Mouse (Mus musculus) ES-E14 (cell line): Measurements from ENCODE around the gene Aoah. TPM values are rescaled to one million over a fixed set of nuclear protein-coding genes. Genes with fewer than 3 reads are reported as not detected.

Experiments used
- DNase-seq: peaks from one replicate; pipeline ENCODE4 v3.0.0-alpha.2; 2013; ENCODE audit warnings: low read depth, low spot score
- H3K27ac ChIP-seq: 2 replicates; pipeline ENCODE4 v1.5.1; 2012; ENCODE audit warnings: low read depth, mild to moderate bottlenecking, low read length, moderate library complexity, mixed read lengths; ENCODE audit not compliant: poor library complexity, insufficient read depth, severe bottlenecking
- H3K36me3 ChIP-seq: 2 replicates; pipeline ENCODE4 v1.6.1; 2012; ENCODE audit warnings: mild to moderate bottlenecking, low read length, moderate library complexity, mixed read lengths; ENCODE audit not compliant: control insufficient read depth, poor library complexity, insufficient read depth, severe bottlenecking
- H3K4me1 ChIP-seq, 2 experiments: fragments of 150-350 bp in 1 of 2; sonication (generic) in 1 of 2; 2 replicates each; pipeline ENCODE4 v1.6.1; 2012; ENCODE audit warnings: low read length in 2 of 2, mild to moderate bottlenecking in 1 of 2, mixed read lengths in 1 of 2; ENCODE audit not compliant: control insufficient read depth in 2 of 2, insufficient read depth in 2 of 2, poor library complexity in 1 of 2
- H3K4me3 ChIP-seq, 2 experiments: fragments of 150-350 bp in 1 of 2; sonication (generic) in 1 of 2; 2 replicates each; pipeline ENCODE4 v1.5.1; 2012; ENCODE audit warnings: low read length in 2 of 2, low read depth in 1 of 2, mild to moderate bottlenecking in 1 of 2, mixed read lengths in 1 of 2; ENCODE audit not compliant: insufficient read depth in 1 of 2, poor library complexity in 1 of 2, severe bottlenecking in 1 of 2
- H3K9ac ChIP-seq: 2 replicates; pipeline ENCODE4 v1.6.1; 2012; ENCODE audit warnings: low read depth, mild to moderate bottlenecking, low read length, mixed read lengths; ENCODE audit not compliant: poor library complexity, insufficient read depth, severe bottlenecking
- H3K9me3 ChIP-seq: fragments of 150-350 bp; sonication (generic); 2 replicates; pipeline ENCODE4 v1.6.1; 2012; ENCODE audit warnings: low read depth, mild to moderate bottlenecking, low read length; ENCODE audit not compliant: control insufficient read depth, insufficient read depth
- CHD2 ChIP-seq: IDR thresholded peaks from 2 replicates; pipeline ENCODE4 v1.6.1; 2014; ENCODE audit warnings: mild to moderate bottlenecking, low read depth, low read length, inconsistent platforms
- HCFC1 ChIP-seq: IDR thresholded peaks from 2 replicates; pipeline ENCODE4 v1.6.1; 2012; ENCODE audit warnings: low read length, inconsistent platforms, borderline replicate concordance; ENCODE audit not compliant: insufficient read depth
- MAFK ChIP-seq: IDR thresholded peaks from 2 replicates; pipeline ENCODE4 v1.6.1; 2014; ENCODE audit warnings: mild to moderate bottlenecking, low read depth, low read length, inconsistent platforms; ENCODE audit not compliant: insufficient read depth
- ZC3H11A ChIP-seq: IDR thresholded peaks from 2 replicates; pipeline ENCODE4 v1.6.1; 2012; ENCODE audit warnings: low read depth, mild to moderate bottlenecking, inconsistent platforms, low read length, borderline replicate concordance
- ZNF384 ChIP-seq: IDR thresholded peaks from 2 replicates; pipeline ENCODE4 v1.6.1; 2012; ENCODE audit warnings: low read depth, low read length, inconsistent platforms
- in situ Hi-C, 2 experiments: fragments of 600-800 bp; cut with MboI; formaldehyde crosslinking; loops; one replicate each; pipeline ENCODE4 v1.15.1; 2025; ENCODE audit warnings: low sequenced_read_pairs in 2 of 2, inconsistent platforms in 1 of 2; ENCODE audit not compliant: unreplicated experiment in 2 of 2
- total RNA-seq: library from RNA; depleted of rRNA; stranded (reverse); fragments of 300-350 nt; gene quantifications from 2 replicates; pipeline ENCODE4 v1.2.3, GENCODE M21; 2012

Aoah gene
- total RNA-seq, 1 experiment: 3.3 TPM

GRCm38 (mm10) chr13:21050118-21050517, 256.2 kb downstream of the Aoah start:
- TF ChIP-seq ZC3H11A: no peak
- TF ChIP-seq ZNF384: no peak
- no peak for TF ChIP-seq CHD2
- no peak for TF ChIP-seq MAFK
- Histone ChIP-seq H3K27ac (no peak overlapping the region), H3K9me3 (no peaks in the 10 kb centered on the region), H3K36me3 (no peaks in the 10 kb centered on the region), H3K9ac (no peak overlapping the region), H3K4me3 (no peak overlapping the region), H3K4me1 (no peaks in the 10 kb centered on the region)
- DNase-seq: no peak
- in situ Hi-C loops: no loop called here

GRCm38 (mm10) chr13:21066021-21066420, 272.1 kb downstream of the Aoah start:
- TF ChIP-seq CHD2 (no peak), ZNF384 (no peak), HCFC1 (no peak), MAFK (no peak), ZC3H11A (no peak)
- Histone ChIP-seq H3K4me1 (no peaks in the 10 kb centered on the region), H3K36me3 (no peaks in the 10 kb centered on the region), H3K9ac (no peak overlapping the region), H3K4me3 (no peak overlapping the region), H3K9me3 (no peaks in the 10 kb centered on the region), H3K27ac (no peak overlapping the region)
- DNase-seq: no peak
- in situ Hi-C loops: no loop called here

GRCm38 (mm10) chr13:21074847-21075246, 280.9 kb downstream of the Aoah start, which contains the start of gene Olfr1370:
Gene Olfr1370 (minus strand): TSS chr13:21074947.
- no peak within 1 kb of the TSS for H3K27ac ChIP-seq
- in situ Hi-C loops: no loop called here
- no peak within 1 kb of the TSS for H3K4me3 ChIP-seq
- DNase-seq: no peak
- H3K9ac ChIP-seq: no peak within 1 kb of the TSS
- TF ChIP-seq ZC3H11A: no peak
- H3K4me1 ChIP-seq: no peaks in the 10 kb centered on the region
- H3K9me3 ChIP-seq: no peaks in the 10 kb centered on the region
- H3K36me3 ChIP-seq: no peaks in the 10 kb centered on the region

- Histone ChIP-seq H3K4me1 (no peaks in the 10 kb centered on the region), H3K9me3 (no peaks in the 10 kb centered on the region), H3K9ac (no peak overlapping the region), H3K4me3 (no peak overlapping the region), H3K27ac (no peak overlapping the region), H3K36me3 (no peaks in the 10 kb centered on the region)
- DNase-seq: no peak
- TF ChIP-seq MAFK: no peak
- TF ChIP-seq HCFC1: no peak
- TF ChIP-seq ZNF384: no peak
- TF ChIP-seq CHD2: no peak
- no peak for TF ChIP-seq ZC3H11A
- in situ Hi-C loops: no loop called here
Measured at GRCm38 (mm10) chr13:21082686-21083085, 288.8 kb downstream of the Aoah start.
